Mouse (Mus musculus) hindbrain, embryonic 12.5 days (tissue): ENCODE results near the gene Ccz1. TPM values are rescaled to one million over a fixed set of nuclear protein-coding genes. Genes with fewer than 3 reads are reported as not detected.

Source experiments
- ATAC-seq: fragments of 200-750 bp; cut with Nextera tagmentation; 2 replicates; pipeline ENCODE4 v1.8.0; 2017; ENCODE audit warnings: moderate TSS enrichment; ENCODE audit not compliant: low FRiP score
- H3K27ac ChIP-seq: fragments of 300-500 bp; sonication (generic); 2 replicates; pipeline ENCODE4 v1.5.1; 2016; ENCODE audit warnings: mild to moderate bottlenecking
- H3K27me3 ChIP-seq: fragments of 300-500 bp; sonication (generic); 2 replicates; pipeline ENCODE4 v1.6.1; 2016; ENCODE audit warnings: mild to moderate bottlenecking
- H3K36me3 ChIP-seq: fragments of 300-500 bp; sonication (generic); 2 replicates; pipeline ENCODE4 v1.6.1; 2016; ENCODE audit warnings: mild to moderate bottlenecking
- H3K4me1 ChIP-seq: fragments of 300-500 bp; sonication (generic); 2 replicates; pipeline ENCODE4 v1.6.1; 2016
- H3K4me2 ChIP-seq: fragments of 300-500 bp; sonication (generic); replicated peaks from 2 replicates; pipeline ENCODE4 v1.6.1; 2016; ENCODE audit warnings: mild to moderate bottlenecking
- H3K4me3 ChIP-seq: fragments of 300-500 bp; sonication (generic); 2 replicates; pipeline ENCODE4 v1.5.1; 2016; ENCODE audit warnings: mild to moderate bottlenecking
- H3K9ac ChIP-seq: fragments of 300-500 bp; sonication (generic); 2 replicates; pipeline ENCODE4 v1.6.1; 2016; ENCODE audit warnings: mild to moderate bottlenecking, moderate library complexity
- H3K9me3 ChIP-seq: fragments of 300-500 bp; sonication (generic); replicated peaks from 2 replicates; pipeline ENCODE4 v1.6.1; 2016; ENCODE audit warnings: mild to moderate bottlenecking
- WGBS: fragments of 180-500 bp; shearing (Covaris S2); methylation state at CpG from one replicate; pipeline ENCODE4 v1.1.7; 2016; 5-methylcytosine and 5-hydroxymethylcytosine counted together
- polyA plus RNA-seq: library from polyadenylated mRNA; unstranded; fragments of >200 nt; fragmentation: Nextera tagmentation; extraction: Ambion mirVana; gene quantifications from 2 replicates; pipeline ENCODE4 v1.2.1, GENCODE M21; 2016

Gene Ccz1
- 99.4 and 108 TPM in 2 replicates for polyA plus RNA-seq

DNA sequence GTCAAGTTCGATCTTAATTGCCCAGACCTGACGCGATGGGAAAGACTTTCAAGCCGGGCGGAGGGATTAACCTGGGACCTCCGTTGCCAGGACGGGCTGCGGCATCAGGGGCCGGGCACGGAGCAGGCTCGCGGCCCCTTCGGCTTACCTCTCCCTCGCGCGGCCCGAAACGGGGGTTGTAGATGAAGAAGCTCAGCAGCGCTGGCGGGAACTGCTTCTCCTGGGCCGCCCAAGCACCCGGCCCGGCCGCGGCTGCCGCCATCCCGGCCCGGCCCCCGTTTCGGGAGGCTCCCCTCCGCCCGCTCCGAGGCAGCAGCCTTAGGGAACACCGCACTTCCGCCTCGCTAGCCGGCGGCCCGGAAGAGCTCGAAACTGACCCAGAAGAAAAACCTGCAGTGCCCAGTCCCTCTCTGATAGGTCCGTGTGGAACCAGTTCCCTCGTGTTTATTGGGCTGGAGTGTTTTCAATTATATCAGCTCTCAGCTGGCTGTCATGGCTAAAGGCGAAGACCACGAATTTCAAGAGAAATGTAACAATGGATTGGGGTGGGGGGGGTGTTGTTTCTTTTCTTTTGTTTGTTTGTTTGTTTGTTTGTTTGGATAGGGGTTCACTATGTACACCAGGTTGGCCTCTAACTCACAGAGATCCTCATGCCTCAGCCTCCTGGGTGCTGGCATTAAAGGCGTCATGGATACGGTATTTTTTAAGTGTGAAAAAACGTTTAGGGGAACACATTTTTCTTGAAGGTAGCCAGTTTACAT is at the start of gene Ccz1:
TSS of gene Ccz1 (minus strand) at position 327 of the 761 bp plus-strand sequence.
- Histone ChIP-seq H3K27ac (peak within 1 kb of the TSS; percentile 84), H3K4me3 (peak within 1 kb of the TSS; percentile 88), H3K36me3 (peaks cover 25% of the 10 kb centered on the region), H3K9ac (peak within 1 kb of the TSS; percentile 87), H3K27me3 (no peaks in the 10 kb centered on the region), H3K9me3 (no peaks in the 10 kb centered on the region), H3K4me1 (peaks cover 5% of the 10 kb centered on the region), H3K4me2 (peak within 1 kb of the TSS; percentile 52)
- ATAC-seq: peak; percentile 98
- WGBS: 3% methylated on average over 47 of the region's 47 CpGs

DNA sequence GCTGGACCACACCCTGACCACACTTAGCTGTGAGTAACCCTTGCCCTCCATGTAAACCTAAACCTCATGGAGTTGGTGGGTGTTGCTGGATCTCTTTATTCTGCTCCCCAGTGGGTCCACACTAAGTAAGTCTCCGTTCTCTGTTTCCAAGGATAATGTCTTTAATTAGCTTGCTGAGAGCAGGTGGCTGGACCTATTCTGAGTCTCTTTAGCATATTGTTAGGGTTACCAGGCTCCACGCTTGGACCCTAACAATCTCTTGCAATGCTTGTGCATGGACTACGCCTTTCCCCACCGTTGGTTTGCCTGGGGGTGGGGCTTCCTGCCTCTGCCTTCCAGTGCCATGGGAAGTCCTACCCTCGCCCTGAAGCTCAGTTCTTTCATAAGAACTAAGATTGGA is 49.4 kb upstream of the Ccz1 start:
- H3K4me2 ChIP-seq: no peak overlapping the region
- H3K27ac ChIP-seq: no peak overlapping the region
- no peaks in the 10 kb centered on the region for H3K36me3 ChIP-seq
- 76% methylated on average over 5 of the region's 5 CpGs for WGBS
- no peak for ATAC-seq
- H3K27me3 ChIP-seq: no peaks in the 10 kb centered on the region
- no peaks in the 10 kb centered on the region for H3K4me1 ChIP-seq
- H3K9me3 ChIP-seq: no peaks in the 10 kb centered on the region
- no peak overlapping the region for H3K4me3 ChIP-seq
- no peak overlapping the region for H3K9ac ChIP-seq

DNA sequence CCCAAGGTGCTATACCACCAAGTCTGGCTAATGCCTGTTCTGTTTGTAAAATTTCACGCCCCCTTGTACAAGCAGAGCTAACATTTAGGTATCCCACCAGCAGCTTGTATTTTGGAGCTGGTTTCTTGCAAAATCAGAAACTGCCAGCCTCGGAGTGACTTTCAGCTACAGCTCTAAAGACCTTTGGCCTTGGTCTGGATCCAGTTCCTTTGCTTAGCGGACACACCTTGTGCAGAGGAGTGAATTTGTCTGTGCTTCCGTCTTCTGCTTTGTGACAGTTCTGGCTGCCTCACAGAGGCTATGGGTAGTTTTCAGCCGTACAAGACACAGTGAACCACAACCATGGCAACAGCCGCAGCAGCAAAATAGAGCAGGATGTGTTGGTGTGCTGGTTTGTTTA is 39.7 kb upstream of the Ccz1 start:
- no peaks in the 10 kb centered on the region for H3K27me3 ChIP-seq
- no peak overlapping the region for H3K4me3 ChIP-seq
- H3K4me2 ChIP-seq: no peak overlapping the region
- WGBS: 94% methylated on average over 6 of the region's 6 CpGs
- H3K4me1 ChIP-seq: no peaks in the 10 kb centered on the region
- H3K9me3 ChIP-seq: no peaks in the 10 kb centered on the region
- no peak overlapping the region for H3K27ac ChIP-seq
- H3K9ac ChIP-seq: no peak overlapping the region
- H3K36me3 ChIP-seq: no peaks in the 10 kb centered on the region
- no peak for ATAC-seq

DNA sequence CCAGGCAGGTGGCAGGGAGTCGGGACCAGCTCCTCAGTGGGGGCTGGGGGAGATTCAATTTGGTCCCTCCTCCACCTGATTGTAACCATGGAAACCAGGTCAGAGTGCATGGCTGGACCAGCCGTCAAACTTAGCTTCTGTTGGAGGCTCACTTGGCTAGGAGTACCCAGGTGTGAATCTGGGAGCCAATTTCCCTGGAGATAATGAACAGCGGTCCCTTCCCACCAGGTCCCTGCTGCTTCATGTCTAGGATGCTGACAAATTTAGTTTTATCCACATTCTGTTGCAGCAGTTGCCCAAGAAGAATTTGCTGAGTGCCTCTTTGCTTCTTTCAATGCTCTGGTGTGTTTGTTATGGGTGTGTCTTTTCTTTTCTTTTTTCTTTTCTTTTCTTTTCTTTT is 38.8 kb upstream of the Ccz1 start:
- H3K9ac ChIP-seq: no peak overlapping the region
- H3K4me2 ChIP-seq: no peak overlapping the region
- no peaks in the 10 kb centered on the region for H3K27me3 ChIP-seq
- H3K9me3 ChIP-seq: no peaks in the 10 kb centered on the region
- no peak overlapping the region for H3K4me3 ChIP-seq
- H3K4me1 ChIP-seq: no peaks in the 10 kb centered on the region
- no peaks in the 10 kb centered on the region for H3K36me3 ChIP-seq
- no peak overlapping the region for H3K27ac ChIP-seq
- 36% methylated on average over 3 of the region's 3 CpGs for WGBS
- no peak for ATAC-seq

DNA sequence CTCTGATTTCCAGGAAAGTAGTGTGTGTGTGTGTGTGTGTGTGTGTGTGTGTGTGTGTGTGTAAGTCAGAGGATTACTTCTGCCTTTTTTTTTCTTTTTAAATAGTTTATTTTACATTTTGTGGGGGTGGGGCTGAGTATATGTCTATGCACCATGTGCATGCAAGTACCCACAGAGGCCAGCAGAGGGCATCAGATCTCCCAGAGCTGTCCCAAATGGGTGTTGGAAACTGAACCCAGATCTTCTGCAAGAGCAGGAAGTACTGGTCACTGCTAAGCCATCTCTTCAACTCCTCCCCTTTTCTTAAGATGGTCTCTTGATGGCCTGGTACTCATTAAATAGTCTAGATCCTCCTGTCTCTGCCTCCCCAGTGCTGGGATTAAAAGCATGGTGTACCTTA is 36.6 kb upstream of the Ccz1 start:
- H3K4me1 ChIP-seq: no peaks in the 10 kb centered on the region; the same call in 1 of the 2 replicates
- H3K36me3 ChIP-seq: no peaks in the 10 kb centered on the region

DNA sequence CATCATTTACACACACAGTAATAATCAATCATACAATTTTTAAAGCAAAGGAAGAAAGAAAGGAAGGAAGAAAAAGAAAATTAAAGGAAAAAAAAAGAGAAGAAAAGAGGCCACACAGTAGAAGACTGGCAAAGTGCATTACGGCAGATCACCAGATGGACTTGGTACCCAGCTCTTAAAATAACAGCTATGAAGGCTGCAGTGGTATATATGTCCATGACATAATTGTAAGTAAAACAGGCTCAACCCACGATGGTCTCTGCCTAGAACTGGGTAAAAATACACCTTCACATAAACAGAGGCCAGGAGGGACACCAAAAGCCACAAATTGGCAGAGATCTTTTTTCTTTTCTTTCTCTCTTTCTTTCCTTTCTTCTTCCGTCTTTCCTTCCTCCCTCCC is 35.2 kb upstream of the Ccz1 start:
- 76% methylated on average over 3 of the region's 3 CpGs for WGBS
- Histone ChIP-seq H3K9me3 (no peaks in the 10 kb centered on the region), H3K27ac (no peak overlapping the region), H3K4me3 (no peak overlapping the region), H3K36me3 (no peaks in the 10 kb centered on the region), H3K4me1 (no peaks in the 10 kb centered on the region; the same call in 1 of the 2 replicates), H3K4me2 (no peak overlapping the region), H3K9ac (no peak overlapping the region), H3K27me3 (no peaks in the 10 kb centered on the region)
- ATAC-seq: no peak

More for the DNA sequence above, 36.6 kb upstream of the Ccz1 start:
- Histone ChIP-seq H3K27ac (no peak overlapping the region), H3K4me3 (no peak overlapping the region), H3K4me2 (no peak overlapping the region), H3K9ac (no peak overlapping the region), H3K9me3 (no peaks in the 10 kb centered on the region), H3K27me3 (no peaks in the 10 kb centered on the region)
- ATAC-seq: no peak

DNA sequence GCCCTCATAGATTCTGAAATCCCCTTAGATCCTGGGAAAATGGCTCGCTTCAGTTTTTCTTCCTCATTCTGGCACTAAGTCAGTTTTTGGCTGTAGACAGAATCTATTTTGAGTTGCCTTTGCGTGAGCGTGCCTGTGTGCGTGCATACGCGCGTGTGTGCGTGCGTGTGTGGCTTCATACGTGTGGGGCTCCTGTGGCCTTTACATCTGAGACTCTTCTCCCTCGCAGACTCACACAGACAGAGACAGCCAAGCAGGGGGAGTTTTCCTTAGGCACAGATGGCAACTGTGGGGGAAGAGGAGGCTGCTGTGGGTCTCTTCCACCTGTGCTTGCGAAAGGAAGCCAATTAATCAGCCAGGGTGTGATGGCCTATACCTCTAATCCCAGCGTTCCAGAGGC is 32.6 kb upstream of the Ccz1 start:
- ATAC-seq: no peak
- Histone ChIP-seq H3K4me1 (no peaks in the 10 kb centered on the region; the same call in 1 of the 2 replicates), H3K4me2 (no peak overlapping the region), H3K9me3 (no peaks in the 10 kb centered on the region), H3K36me3 (no peaks in the 10 kb centered on the region), H3K9ac (no peak overlapping the region), H3K4me3 (no peak overlapping the region), H3K27ac (peak overlapping the region; percentile 60; the same call in 1 of the 2 replicates), H3K27me3 (no peaks in the 10 kb centered on the region)
- WGBS: 68% methylated on average over 13 of the region's 13 CpGs

DNA sequence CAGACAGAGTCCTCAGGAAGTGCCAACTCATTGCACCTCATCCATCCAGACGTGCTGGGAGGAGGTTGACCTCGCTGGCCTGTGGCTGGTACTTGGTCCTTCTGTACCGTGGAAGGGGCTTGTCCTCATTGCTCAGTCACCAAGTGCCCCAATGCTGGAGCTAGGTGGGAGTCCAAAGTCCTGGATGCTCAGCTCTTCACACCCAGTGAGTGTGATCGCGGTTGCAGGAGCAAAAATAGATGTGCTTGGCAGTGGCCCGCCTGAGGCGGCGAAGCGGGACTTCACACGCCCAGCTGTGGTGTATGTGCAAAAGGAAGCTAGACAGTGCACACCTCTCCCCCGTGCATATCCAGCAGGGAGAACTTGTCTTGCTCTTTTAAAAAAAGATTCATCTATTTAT is 28.5 kb upstream of the Ccz1 start:
- no peak overlapping the region for H3K27ac ChIP-seq
- H3K4me2 ChIP-seq: no peak overlapping the region
- H3K4me1 ChIP-seq: no peaks in the 10 kb centered on the region; the same call in 1 of the 2 replicates
- peaks cover 7% of the 10 kb centered on the region; the same call in 1 of the 2 replicates for H3K9me3 ChIP-seq
- no peaks in the 10 kb centered on the region for H3K27me3 ChIP-seq
- 91% methylated on average over 11 of the region's 11 CpGs for WGBS
- no peaks in the 10 kb centered on the region for H3K36me3 ChIP-seq
- no peak overlapping the region for H3K4me3 ChIP-seq
- no peak for ATAC-seq
- H3K9ac ChIP-seq: no peak overlapping the region

DNA sequence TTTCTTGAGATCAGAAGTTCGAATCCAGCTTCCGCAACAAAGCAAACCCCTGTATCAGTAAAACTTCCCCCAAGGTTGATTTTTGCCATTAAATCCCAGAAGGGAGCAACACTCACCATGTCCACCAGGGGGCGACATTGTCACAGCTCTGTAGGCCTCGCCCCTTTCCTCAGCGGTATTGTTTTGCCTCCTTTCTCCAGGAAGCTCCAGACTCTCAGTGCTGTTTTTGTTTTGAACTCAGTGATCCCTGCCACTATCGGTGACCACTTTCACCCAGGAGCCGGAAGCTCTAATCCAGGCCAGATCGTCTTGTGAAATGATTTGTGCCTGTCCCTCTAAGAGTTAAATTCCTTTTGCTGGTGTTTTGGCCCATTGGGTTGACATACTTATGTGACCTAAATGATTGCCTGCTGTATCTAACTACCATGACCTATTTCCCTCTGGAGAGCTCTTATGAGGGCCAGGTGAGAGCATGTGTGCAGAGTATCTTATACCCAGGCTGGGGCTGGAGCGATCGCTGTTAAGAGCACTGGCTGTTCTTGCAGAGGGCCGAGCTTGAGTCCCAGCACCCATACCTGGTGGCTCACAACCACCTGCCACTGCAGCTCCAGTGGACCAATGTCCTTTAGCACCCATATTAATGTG is 26.2 kb upstream of the Ccz1 start:
- whole genome bisulfite sequencing: 49% methylated on average over 11 of the region's 11 CpGs
- no peak overlapping the region for H3K27ac ChIP-seq

DNA sequence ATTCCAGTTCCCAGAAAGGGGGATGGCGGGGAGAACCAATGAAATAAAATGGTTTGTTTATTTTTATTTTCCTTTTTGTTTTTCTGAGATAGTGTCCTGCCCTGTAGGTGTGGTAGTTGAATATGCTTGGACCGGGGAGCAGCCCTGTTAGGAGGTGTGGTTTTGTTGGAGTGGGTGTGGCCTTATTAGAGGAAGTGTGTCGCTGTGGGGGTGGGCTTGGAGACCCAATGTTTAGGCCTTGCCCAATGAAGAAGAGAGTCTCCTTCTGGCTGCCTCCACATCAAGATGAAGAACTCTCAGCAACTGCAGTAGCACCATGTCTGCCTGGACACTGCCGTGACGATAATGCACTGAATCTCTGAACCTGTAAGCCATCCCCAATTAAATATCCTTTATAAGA is 25.2 kb upstream of the Ccz1 start:
- Histone ChIP-seq H3K4me2 (no peak overlapping the region), H3K9ac (no peak overlapping the region), H3K4me1 (no peaks in the 10 kb centered on the region), H3K4me3 (no peak overlapping the region), H3K9me3 (peaks cover 7% of the 10 kb centered on the region; the same call in 1 of the 2 replicates), H3K27ac (no peak overlapping the region), H3K27me3 (no peaks in the 10 kb centered on the region), H3K36me3 (no peaks in the 10 kb centered on the region)
- WGBS: 91% methylated on average over 5 of the region's 5 CpGs
- no peak for ATAC-seq

More for the DNA sequence above, 26.2 kb upstream of the Ccz1 start:
- Histone ChIP-seq H3K4me1 (no peaks in the 10 kb centered on the region), H3K4me2 (no peak overlapping the region; the same call in 1 of the 2 replicates), H3K36me3 (no peaks in the 10 kb centered on the region), H3K27me3 (no peaks in the 10 kb centered on the region), H3K9me3 (peaks cover 7% of the 10 kb centered on the region; the same call in 1 of the 2 replicates), H3K9ac (no peak overlapping the region), H3K4me3 (no peak overlapping the region)
- no peak for ATAC-seq

DNA sequence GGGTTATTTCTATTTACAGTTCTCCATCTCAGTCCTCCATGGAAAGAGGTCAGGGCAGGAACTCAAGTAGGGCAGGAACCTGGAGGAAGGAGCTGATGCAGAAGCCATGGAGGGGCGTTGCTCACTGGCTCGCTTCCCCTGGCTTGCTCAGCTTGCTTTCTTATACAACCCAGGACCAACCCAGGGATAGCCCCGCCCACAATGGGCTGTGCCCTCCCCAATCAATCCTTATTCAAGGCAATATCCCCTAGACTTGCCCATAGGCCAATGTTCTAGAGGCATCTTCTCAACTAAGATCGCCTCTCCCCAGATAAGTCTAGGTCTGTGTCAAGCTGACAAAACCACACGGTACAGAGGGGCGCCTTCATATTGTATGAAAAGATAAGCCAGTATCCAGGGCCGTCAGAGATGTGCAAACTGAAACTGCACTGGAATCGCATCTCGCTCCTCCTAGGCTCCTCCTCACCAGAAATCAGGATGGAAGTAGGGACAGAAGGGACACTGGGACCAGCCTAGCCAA is 24.5 kb upstream of the Ccz1 start:
- no peaks in the 10 kb centered on the region for H3K27me3 ChIP-seq

DNA sequence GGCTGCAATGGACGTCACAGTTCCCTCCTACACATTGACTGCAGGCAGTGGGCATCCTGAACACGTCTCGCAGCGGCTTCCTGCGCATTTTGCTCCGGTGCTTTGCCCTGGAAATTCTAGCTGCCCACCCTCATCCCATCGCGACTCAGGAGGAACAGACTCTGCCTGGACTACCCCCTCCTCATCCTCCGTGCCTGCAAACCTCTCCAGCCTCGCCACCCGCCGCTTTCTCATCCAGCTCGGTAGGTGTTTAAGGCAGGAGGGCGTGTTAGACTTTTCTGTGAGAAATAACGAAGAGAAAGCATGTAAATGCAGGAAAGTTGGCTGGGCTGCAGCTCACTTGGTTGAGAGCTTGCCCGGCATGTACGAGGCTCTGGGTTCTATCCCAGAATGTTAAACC is 22.3 kb upstream of the Ccz1 start:
- peaks cover 7% of the 10 kb centered on the region; the same call in 1 of the 2 replicates for H3K9me3 ChIP-seq
- ATAC-seq: no peak
- 58% methylated on average over 17 of the region's 17 CpGs for WGBS
- H3K4me3 ChIP-seq: no peak overlapping the region
- no peaks in the 10 kb centered on the region for H3K27me3 ChIP-seq
- H3K9ac ChIP-seq: no peak overlapping the region
- H3K36me3 ChIP-seq: no peaks in the 10 kb centered on the region
- H3K4me1 ChIP-seq: no peaks in the 10 kb centered on the region
- no peak overlapping the region for H3K27ac ChIP-seq
- H3K4me2 ChIP-seq: no peak overlapping the region

More for the DNA sequence above, 24.5 kb upstream of the Ccz1 start:
- Histone ChIP-seq H3K27ac (no peak overlapping the region), H3K4me1 (no peaks in the 10 kb centered on the region), H3K36me3 (no peaks in the 10 kb centered on the region), H3K4me2 (no peak overlapping the region), H3K9ac (no peak overlapping the region), H3K9me3 (peaks cover 7% of the 10 kb centered on the region; the same call in 1 of the 2 replicates), H3K4me3 (no peak overlapping the region)
- ATAC-seq: no peak
- WGBS: 77% methylated on average over 9 of the region's 9 CpGs
